Mouse (Mus musculus) heart, postnatal 0 days (tissue): ENCODE data around the gene Wdcp. TPM values are rescaled to one million over a fixed set of nuclear protein-coding genes. Genes with fewer than 3 reads are reported as not detected.
A peak's percentile ranks its signal among the peaks of the same experiment; 100 is the strongest.
"Not testable (repeated sequence)": the region's sequence is repeated elsewhere in the genome, so short reads cannot be mapped to it uniquely, and the experiment has no call there.

Source experiments
- ATAC-seq: fragments of 200-750 bp; cut with Nextera tagmentation; 2 replicates; pipeline ENCODE4 v1.8.0; 2017; ENCODE audit warnings: low read depth, moderate number of reproducible peaks, moderate library complexity; ENCODE audit not compliant: insufficient read depth
- DNase-seq: peaks from one replicate; pipeline ENCODE4 v3.0.0-alpha.2; 2016; ENCODE audit warnings: low spot score
- H3K27ac ChIP-seq: fragments of 300-500 bp; sonication (generic); 2 replicates; pipeline ENCODE4 v1.5.1; 2014; ENCODE audit warnings: low read depth, mild to moderate bottlenecking
- H3K27me3 ChIP-seq: fragments of 300-500 bp; sonication (generic); 2 replicates; pipeline ENCODE4 v1.6.1; 2014; ENCODE audit warnings: low read length, mixed read lengths; ENCODE audit not compliant: control insufficient read depth, insufficient read depth
- H3K36me3 ChIP-seq: fragments of 300-500 bp; sonication (generic); replicated peaks from 2 replicates; pipeline ENCODE4 v1.6.1; 2014; ENCODE audit warnings: low read length, mixed read lengths; ENCODE audit not compliant: control insufficient read depth, insufficient read depth
- H3K4me1 ChIP-seq: fragments of 300-500 bp; sonication (generic); 2 replicates; pipeline ENCODE4 v1.6.1; 2014; ENCODE audit warnings: antibody characterized with exemption; ENCODE audit not compliant: control insufficient read depth, insufficient read depth
- H3K4me2 ChIP-seq: fragments of 300-500 bp; sonication (generic); 2 replicates; pipeline ENCODE4 v1.6.1; 2014; ENCODE audit warnings: low read depth, mild to moderate bottlenecking, low read length, moderate library complexity
- H3K4me3 ChIP-seq: fragments of 300-500 bp; sonication (generic); 2 replicates; pipeline ENCODE4 v1.5.1; 2014; ENCODE audit warnings: low read depth, low read length
- H3K9ac ChIP-seq: fragments of 300-500 bp; sonication (generic); replicated peaks from 2 replicates; pipeline ENCODE4 v1.6.1; 2014; ENCODE audit warnings: low read depth, low read length, mixed read lengths
- H3K9me3 ChIP-seq: fragments of 300-500 bp; sonication (generic); replicated peaks from 2 replicates; pipeline ENCODE4 v1.6.1; 2016; ENCODE audit warnings: low read length; ENCODE audit not compliant: control insufficient read depth
- CTCF ChIP-seq: IDR thresholded peaks from 2 replicates; pipeline ENCODE4 v1.5.1; 2016; ENCODE audit warnings: antibody characterized with exemption, control low read depth, low read depth
- EP300 ChIP-seq: IDR thresholded peaks from 2 replicates; pipeline ENCODE4 v1.6.1; 2016; ENCODE audit warnings: antibody characterized with exemption, low read depth
- WGBS: fragments of 180-500 bp; shearing (Covaris S2); extraction: QIAGEN DNeasy Blood & Tissue Kit; methylation state at CpG from one replicate; pipeline ENCODE4 v1.1.7; 2014; 5-methylcytosine and 5-hydroxymethylcytosine counted together
- polyA plus RNA-seq: library from polyadenylated mRNA; unstranded; fragments of >200 nt; fragmentation: Nextera tagmentation; extraction: Ambion mirVana; gene quantifications from 2 replicates; pipeline ENCODE4 v1.2.1, GENCODE M21; 2015
- total RNA-seq: library from RNA; depleted of rRNA; stranded (reverse); fragments of >200 nt; gene quantifications from 2 replicates; pipeline ENCODE4 v1.2.3, GENCODE M21; 2014; ENCODE audit warnings: low replicate concordance; rRNA removed

The Wdcp gene
- total RNA-seq, result 6.2 and 7.8 TPM in 2 replicates
- 12.6 and 14.6 TPM in 2 replicates for polyA plus RNA-seq

DNA sequence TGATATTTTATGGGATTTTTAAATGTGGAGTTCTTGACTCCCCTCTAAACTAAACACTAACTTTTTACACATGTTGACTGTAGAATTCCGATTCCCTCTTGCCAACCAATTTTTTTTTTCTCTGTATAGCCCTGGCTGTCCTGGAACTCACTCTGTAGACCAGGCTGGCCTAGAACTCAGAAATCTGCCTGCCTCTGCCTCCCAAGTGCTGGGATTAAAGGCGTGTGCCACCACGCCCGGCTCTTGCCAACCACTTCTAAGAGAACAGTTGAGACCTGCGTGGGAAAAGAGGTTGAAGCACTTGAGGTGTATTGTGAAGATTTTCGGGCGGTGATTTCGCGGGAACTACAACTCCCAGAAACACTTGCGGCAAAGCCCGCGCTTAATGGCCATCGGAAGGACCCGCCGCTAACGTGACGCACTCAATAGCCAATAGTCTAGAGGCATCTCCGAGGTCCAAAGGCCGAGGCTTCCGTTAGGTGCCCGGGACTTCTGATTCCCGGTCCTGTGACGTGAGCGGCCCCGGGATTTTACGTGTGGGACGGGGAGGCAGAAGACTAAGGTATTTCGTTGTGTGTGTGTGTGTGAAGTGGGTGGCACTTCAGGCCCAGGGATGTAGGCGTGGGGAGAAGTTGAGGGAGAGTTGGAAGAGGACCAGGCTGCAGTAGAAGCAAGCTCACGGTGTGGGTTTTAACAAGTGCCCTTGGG lies at the start of gene Wdcp:
TSS of gene Wdcp (plus strand) at position 414 of the 708 bp plus-strand sequence.
- DNase-seq, result peak; percentile 92
- Histone ChIP-seq H3K4me1 (peaks cover 6% of the 10 kb centered on the region; the same call in 1 of the 2 replicates), H3K27ac (peak within 1 kb of the TSS; percentile 73), H3K4me3 (peak within 1 kb of the TSS; percentile 87), H3K27me3 (no peaks in the 10 kb centered on the region), H3K4me2 (peak within 1 kb of the TSS; percentile 89), H3K36me3 (no peaks in the 10 kb centered on the region), H3K9ac (peak within 1 kb of the TSS; percentile 64), H3K9me3 (no peaks in the 10 kb centered on the region)
- under 1% methylated on average over 30 of the region's 30 CpGs for WGBS
- ATAC-seq, result peak; percentile 95
- TF ChIP-seq CTCF (no peak), EP300 (no peak)

DNA sequence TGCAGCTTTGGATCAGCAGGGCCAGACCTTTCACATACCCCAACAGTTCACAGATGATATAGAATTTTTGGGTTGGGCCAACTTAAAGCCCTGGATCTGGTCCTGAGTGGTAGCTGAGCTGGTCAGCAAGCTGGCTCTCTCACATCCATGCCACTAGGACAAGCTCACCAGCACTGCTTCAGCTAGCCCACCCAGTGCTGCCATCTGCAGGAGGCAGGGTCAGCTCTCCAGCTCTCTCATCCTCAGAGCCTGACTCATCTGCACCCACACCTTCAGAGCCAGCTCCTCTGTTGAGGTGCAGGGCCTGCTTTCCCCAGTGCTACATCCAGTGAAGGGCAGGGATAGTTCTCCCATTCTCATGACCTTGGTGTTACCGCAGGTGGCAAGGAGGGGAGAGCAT lies 49.4 kb upstream of the Wdcp start:
- H3K4me2 ChIP-seq, result no peak overlapping the region
- no peak for ATAC-seq
- TF ChIP-seq EP300, result no peak
- TF ChIP-seq CTCF, result peak; percentile 29
- H3K27me3 ChIP-seq, result no peaks in the 10 kb centered on the region
- no peak for DNase-seq
- no peaks in the 10 kb centered on the region for H3K36me3 ChIP-seq
- H3K4me3 ChIP-seq, result no peak overlapping the region
- no peak overlapping the region for H3K27ac ChIP-seq
- H3K4me1 ChIP-seq, result no peaks in the 10 kb centered on the region
- H3K9me3 ChIP-seq, result no peaks in the 10 kb centered on the region
- 60% methylated on average over 1 of the region's 1 CpGs for WGBS
- no peak overlapping the region for H3K9ac ChIP-seq

DNA sequence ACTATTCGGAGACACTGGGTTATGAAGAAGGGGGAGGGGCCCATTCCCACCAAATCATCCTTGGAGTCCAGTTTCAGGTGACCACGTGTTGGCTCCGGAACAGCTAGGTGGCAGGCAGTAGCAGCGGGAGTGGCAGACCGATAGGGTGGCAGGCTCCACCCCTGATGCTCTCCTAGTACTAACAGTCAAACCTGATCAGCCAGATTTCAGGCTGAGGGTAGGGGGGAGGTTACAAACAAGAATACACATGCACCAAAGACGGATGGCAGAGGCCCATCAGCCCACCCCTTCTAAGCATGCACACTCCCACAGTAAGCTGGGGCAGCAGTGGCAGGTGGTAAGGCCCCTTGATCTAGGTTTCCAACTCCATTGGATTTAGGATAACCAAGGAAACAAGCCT lies 45.6 kb upstream of the Wdcp start:
- not testable (repeated sequence) for H3K4me2 ChIP-seq, H3K4me3 ChIP-seq, H3K9me3 ChIP-seq, DNase-seq, H3K9ac ChIP-seq, ATAC-seq, H3K27me3 ChIP-seq, H3K36me3 ChIP-seq, H3K4me1 ChIP-seq, H3K27ac ChIP-seq
- 69% methylated on average over 6 of the region's 6 CpGs for WGBS

DNA sequence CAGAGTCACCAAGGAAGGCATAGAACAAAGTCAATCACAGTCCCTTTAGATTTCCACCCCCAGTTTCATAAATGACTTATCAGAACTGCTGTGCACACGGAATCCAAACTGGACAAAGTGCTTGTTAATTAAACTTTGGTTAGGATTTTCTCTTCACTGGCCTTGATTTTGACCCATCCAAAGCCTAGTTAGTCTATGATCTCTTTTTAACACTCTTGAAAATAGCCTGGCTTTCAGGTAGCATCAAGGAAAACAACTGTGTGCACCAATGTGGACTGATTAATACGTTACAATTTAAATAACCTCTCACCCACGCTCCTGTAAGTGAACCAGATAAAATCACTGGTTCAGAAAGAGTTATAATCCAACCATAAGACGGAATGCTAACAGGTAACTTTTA lies 32.1 kb upstream of the Wdcp start:
- Histone ChIP-seq H3K9me3 (0 out of 2 replicates have a peak, but pooled peaks cover 6% of the 10 kb centered on the region), H3K4me2 (no peak overlapping the region), H3K36me3 (no peaks in the 10 kb centered on the region), H3K27ac (no peak overlapping the region), H3K9ac (no peak overlapping the region), H3K27me3 (no peaks in the 10 kb centered on the region), H3K4me1 (no peaks in the 10 kb centered on the region), H3K4me3 (no peak overlapping the region)
- TF ChIP-seq EP300 (no peak), CTCF (no peak)
- DNase-seq, result no peak
- ATAC-seq, result no peak
- 71% methylated on average over 4 of the region's 4 CpGs for WGBS

DNA sequence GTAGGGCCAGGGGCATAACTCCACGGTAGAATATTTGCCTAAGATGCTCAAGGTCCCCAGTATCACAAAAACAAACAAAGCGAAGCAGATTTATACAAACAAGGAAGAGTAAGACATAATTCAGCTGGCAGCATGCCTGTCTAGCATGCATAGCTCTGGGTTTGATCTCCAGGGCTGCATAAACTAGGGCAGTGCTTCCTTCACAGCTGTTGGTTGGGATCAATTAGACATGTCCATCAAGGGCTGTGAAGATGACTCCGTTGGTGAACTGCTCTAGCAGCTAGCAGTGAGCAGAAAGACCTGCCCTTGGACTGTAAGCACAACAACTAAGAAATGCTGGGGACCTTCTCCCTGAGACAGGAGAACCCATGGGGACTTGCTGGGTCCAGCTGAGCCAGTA lies 31.4 kb upstream of the Wdcp start:
- H3K36me3 ChIP-seq, result no peaks in the 10 kb centered on the region
- no peaks in the 10 kb centered on the region for H3K27me3 ChIP-seq
- ATAC-seq (no peak), DNase-seq (no peak)
- WGBS, result 53% methylated on average over 3 of the region's 3 CpGs
- 0 out of 2 replicates have a peak, but pooled peaks cover 6% of the 10 kb centered on the region for H3K9me3 ChIP-seq
- H3K27ac ChIP-seq, result no peak overlapping the region
- TF ChIP-seq CTCF (no peak), EP300 (no peak)
- H3K4me3 ChIP-seq, result no peak overlapping the region
- no peak overlapping the region for H3K9ac ChIP-seq
- no peak overlapping the region for H3K4me2 ChIP-seq
- H3K4me1 ChIP-seq, result no peaks in the 10 kb centered on the region

DNA sequence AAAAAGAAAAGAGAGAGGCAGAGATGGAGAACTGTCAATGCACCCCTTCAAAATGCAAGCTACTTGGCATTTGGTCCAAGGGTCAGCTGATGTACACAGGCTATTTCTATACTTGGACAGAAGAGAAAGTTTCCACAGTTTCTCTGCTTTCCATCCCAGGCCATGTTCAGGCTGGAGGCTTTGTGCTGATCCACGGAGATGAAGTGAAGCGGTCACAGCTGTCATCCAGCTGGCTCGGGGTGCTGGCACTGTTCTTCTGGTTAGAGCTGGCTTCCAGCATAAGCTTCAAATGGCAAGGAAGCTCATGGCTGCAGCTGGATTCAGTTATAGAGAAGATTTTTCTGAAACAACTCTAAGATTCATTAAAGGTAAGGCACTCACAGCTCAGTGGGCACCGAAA lies 29.5 kb upstream of the Wdcp start:
- Histone ChIP-seq H3K9ac (no peak overlapping the region), H3K36me3 (no peaks in the 10 kb centered on the region), H3K27ac (no peak overlapping the region), H3K27me3 (no peaks in the 10 kb centered on the region), H3K4me2 (no peak overlapping the region), H3K9me3 (0 out of 2 replicates have a peak, but pooled peaks cover 6% of the 10 kb centered on the region), H3K4me1 (peaks cover 7% of the 10 kb centered on the region; the same call in 1 of the 2 replicates), H3K4me3 (no peak overlapping the region)
- TF ChIP-seq CTCF (no peak), EP300 (no peak)
- DNase-seq (no peak), ATAC-seq (no peak)
- 79% methylated on average over 4 of the region's 4 CpGs for WGBS
